Mouse (Mus musculus) cerebellum, adult (tissue): Measurements from ENCODE around the gene Serinc3.
A peak's percentile ranks its signal among the peaks of the same experiment; 100 is the strongest.
"Not testable (repeated sequence)": the region's sequence is repeated elsewhere in the genome, so short reads cannot be mapped to it uniquely, and the experiment has no call there.

Experiments
- ATAC-seq: cut with Nextera tagmentation; 2 replicates; pipeline ENCODE4 v1.9.2; 2017; ENCODE audit warnings: mild to moderate bottlenecking, moderate library complexity, mixed read lengths; ENCODE audit not compliant: insufficient number of reproducible peaks, low FRiP score, low TSS enrichment

Serinc3 gene

DNA sequence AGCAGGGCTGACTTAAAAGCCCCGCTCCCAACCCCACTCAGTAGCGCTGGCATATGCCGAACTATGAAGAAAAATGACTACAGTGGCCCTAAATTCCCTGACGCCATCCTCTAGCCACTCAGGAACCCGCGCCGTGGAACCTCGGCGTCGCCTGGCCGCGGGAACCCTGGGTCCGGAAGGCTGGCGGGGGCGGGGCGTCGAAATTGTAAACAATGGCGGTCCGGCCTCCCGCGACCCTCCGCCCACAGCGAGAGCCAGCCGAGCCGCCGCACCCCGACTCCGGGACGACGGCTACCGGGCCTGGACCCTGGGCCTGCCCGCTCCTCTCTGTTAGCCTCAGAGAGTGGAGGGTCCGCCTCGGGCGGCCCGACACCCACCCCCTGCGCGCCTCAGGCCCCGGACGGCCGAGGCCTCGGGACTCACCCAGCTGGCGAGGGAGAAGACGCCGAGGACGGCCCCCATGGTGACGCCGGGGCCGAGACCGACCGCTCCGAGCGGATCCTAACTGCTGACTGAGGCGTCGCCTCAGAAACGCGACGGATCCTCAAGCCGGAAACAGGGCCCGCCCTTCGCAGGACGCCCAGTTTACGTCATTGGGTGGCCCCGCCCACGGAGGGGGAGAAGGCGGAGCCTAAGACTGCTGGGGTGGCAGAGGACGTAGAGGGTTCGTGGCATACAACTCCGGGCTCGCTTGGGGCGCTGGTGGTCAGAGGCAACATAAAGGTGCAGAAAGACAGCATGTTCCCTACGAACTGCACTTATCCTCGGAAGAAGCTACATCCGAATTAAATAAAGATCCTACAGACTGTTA lies at the start of gene Serinc3:
TSS of gene Serinc3 (minus strand) at position 557 of the 811 bp plus-strand sequence.
- ATAC-seq = peak; percentile 96

DNA sequence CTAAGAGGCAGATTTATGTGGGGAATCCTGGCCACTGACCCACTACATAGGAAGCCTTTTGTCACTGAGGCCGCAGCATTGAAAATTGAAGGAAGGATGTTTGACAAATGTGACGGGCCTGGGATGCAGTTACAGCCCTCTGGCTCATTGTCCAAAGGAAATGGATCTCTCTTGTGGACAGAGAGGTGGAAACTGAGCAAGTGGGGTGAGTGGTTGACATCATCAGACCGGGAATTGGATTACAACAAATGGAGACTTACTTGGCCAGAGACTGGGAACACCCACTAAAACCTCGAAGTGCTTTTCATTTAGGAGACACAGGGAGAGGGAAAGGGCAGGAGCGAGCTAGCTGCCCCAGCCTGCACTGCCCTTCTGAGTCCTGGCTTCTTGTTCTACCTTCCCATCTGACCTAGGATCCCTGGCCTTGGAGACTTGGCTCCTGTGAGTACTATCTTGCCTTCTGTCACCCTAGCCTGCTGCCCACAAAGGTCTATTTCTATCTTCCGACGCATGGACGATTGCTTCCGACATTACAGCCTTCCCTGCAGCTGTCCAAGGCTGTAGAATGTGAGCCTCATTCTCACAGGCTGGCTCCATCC lies 48.9 kb upstream of the Serinc3 start:
- peak; percentile 65 for ATAC-seq

DNA sequence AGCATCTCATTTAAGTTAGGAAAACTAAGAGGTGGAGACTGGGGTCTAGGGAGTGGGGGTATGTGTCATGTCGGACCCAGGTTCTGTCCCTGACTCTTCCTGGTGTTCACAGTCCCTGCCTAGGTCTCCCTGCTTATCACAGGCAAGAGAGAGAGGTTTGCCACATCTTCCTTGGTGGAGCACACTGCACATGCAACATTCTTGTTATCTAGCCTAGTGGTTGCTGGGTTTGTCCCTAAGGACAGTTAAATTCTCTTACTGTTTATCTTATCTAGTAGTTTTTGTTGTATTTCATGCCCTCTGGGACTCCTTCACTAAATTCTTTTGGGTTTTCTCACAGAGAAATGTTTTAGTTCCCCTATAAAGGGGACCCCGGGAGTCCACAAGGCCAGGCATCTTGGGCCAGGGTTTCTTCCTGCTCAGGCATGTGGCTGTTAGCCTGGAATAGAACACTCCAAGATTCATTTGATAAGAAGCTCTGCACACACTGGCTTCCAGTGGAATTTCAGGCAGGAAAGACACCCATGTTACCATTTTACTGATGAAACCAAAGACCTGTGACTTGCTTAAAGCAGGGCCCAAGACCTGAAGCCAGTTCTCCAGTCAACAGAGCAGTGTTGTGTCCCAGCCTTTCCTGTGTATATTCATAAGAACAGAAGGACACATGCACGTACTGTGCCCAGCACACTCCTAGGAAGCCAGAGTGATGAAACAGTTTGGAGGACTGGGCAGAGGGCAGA lies 48.1 kb upstream of the Serinc3 start:
- ATAC-seq = no peak

DNA sequence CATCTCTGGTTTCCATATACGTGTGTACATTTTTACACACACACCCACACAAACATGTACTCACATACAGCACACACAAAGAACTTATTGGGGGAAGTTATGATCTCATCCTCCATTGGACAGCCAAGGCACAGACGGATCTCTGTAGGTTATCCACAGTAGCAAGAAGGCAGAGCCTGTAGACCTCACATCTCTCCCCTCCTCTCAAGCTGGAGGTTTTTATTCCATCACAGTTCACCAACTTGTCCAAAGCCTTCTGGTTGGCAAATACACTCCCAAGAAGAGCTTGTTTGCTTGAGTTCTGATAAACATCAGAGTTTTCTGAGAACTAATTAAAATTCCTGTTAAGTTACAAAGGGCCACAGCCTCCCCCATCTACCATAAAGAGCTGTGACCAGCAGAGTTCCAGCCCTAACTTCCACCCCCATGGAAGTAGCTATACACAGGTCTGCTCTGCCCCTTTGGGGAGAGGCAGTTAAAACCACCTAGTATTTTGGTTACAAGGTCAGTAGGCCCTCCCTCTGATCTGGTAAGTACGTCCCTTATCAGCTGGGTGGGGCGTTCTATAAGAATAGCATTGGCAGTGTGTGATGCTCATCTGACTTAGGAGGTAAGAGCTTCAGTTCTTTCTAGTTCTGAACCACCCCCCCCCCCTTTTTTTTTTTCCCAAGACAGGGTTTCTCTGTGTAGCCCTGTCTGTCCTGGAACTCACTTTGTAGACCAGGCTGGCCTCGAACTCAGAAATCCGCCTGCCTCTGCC lies 47.1 kb upstream of the Serinc3 start:
- no peak for ATAC-seq

DNA sequence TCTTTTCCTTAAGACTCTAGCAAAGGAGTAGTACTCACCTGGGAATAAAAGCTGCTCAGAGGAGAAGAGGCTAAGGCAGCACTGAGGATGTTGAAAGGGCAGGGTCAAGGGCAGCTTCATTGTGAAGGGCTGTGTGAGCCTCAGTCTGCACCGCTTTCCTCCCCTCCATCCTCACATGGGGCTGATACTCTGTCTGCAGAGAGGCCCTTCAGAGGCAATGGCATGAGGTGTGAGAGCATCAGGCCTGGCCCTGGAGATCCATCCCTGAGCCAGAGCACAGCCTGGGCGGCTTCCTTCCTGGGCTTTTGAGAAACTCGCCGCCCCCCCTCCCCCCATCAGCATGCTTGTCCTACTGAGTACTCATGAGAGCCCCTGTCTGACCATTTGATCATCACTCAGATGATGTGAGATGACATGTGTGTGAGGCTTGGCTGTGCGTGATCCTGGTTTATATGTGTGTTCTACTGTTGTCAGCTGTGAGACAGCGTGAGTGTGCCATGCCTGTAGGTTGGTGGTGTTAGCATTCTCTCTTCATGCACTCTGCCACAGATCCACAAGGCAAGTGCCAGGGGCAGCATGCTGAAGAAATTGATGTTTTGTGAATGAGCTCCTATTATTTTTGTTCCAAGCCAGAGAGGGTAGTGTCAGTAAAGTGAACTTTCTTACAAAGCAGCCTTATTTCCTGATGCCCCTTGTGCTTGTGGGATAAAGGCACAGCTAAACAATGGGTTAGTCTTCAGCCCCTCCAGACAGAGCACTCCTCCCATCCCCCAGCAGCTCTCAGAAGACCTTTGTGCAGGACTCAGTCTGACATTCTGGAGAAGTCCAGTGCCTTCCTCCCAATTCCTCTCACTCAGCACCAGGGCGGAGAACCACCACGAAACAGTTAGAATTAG lies 45.7 kb upstream of the Serinc3 start:
- no peak for ATAC-seq

DNA sequence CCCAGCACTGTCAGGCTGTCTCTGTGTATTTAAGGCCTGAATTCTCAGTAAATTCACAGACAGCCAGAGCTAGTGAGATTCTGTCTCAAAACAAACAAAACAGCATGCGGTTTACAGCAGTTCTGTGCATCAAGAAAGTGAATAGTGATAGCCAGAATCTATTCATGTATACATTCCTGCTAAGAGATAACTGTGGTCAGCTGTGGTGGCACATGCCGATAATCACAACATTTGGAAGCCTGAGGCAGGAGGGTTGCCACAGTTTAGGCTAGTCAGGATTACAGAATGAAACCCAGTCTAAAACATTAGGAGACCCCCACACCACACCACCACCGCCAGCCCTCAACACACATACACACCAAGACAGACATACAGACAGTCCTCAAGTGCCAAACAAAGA lies 44.8 kb upstream of the Serinc3 start:
- ATAC-seq = no peak

DNA sequence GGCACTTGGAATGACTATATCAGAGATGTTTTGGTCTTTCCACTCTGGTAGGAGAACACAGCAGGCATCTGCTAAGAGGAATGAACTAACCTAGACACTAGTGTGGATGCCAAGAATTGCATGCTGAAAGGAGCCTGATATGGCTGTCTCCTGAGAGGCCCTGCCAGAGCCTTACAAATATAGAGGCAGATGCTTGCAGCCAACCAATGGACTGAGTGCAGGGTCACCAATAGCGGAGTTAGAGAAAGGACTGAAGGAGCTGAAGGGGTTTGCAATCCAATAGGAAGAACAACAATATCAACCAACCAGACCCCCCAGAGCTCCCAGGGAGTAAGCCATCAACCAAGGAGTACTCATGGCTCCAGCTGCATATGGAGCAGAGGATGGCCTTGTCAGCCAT lies 43.4 kb upstream of the Serinc3 start:
- not testable (repeated sequence) for ATAC-seq

DNA sequence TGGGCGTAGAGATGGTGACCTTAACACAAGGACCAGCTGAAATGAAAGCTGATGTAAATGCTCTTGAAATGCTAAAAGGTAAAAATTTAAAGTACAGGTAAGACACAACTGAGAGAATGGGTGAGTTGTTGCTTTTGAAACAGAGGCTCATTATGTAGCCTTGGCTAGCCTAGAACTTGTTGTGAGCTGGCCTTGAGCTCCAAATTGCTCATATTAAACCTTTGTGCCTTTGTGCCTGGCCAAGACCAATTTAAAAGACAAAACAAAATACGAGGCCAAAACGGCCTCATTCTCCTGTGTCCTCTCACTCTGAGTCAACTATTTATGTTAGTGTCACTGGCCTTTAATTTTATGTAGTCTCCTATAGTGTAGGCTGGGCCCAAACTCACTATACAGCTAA lies 42.0 kb upstream of the Serinc3 start:
- ATAC-seq = no peak

DNA sequence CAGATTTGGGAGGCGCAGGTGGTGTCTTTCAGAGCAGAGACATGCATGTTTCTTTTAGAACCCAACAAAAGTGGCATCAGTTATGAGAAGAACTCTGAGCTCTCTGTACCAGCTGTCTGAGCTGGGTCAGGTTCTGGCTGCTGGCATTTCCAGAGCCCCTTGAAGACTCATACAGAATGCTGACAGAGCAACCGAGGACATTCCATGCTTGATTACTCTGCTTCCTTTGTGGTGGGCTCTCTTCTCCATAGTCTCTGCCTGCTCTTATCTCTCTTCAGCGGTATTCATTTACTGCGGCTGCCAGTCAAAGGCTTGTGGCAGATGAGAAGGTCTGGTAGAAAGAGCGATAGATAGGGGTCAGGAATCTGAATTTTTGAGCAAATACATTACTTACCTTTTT lies 41.3 kb upstream of the Serinc3 start:
- no peak for ATAC-seq

DNA sequence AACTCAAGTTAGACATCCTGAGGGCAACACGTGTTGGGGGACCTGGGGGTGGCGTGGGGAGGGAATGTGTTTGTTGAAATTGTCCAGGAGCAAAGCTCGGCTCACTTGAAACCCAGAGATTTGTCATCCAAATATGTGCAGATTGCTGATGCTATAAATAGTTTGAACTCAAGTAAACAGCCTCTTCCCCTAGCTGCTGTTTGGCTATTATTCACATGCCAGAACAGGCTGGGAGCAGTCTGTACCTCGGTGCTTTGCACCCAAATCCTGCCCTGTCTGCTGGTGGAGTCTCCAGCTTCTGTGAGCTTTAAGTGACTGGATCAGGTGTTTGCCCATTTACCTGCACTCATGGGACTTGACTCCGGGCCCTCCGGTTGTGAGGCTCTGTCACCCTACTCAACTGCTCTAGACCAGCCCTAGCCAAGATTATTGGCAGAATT lies 40.9 kb upstream of the Serinc3 start:
- ATAC-seq = peak; percentile 84

DNA sequence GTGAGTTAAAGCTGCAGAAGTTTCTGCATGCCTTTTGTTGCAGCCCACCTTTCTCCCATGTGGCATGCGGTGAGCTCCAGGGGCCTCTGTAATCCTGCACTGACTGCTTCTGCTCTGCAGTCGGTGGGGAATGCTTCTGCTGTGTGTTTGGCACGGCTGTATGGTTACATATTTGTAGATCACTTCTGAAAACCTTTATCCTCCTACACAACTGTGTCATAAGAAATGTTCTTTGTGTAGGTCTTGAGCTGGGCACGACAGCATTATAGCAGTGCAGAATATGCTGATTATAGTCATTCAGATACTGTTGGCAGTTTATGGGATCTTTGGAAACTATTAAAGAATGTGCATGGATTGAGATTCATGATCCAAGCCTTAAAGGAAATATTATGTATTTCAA lies 40.4 kb upstream of the Serinc3 start:
- no peak for ATAC-seq

DNA sequence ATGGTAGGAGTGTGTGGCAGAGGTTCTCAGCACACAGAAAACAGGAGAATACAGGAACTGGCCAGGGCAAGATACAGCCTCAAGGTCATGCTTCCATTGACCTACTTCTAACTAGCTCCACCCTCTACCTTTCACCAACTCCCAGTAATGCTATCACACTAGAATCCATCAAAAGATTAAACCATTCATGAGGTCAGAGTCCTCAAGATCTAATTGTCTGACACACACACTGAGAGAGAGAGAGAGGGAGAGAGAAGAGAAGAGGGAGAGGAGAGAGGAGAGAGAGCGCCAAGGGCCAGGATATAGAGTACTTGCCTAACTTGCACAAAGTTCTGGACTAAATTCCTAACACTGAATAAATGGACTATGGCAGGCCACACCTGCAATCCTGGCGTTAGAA lies 37.4 kb upstream of the Serinc3 start:
- ATAC-seq = no peak

DNA sequence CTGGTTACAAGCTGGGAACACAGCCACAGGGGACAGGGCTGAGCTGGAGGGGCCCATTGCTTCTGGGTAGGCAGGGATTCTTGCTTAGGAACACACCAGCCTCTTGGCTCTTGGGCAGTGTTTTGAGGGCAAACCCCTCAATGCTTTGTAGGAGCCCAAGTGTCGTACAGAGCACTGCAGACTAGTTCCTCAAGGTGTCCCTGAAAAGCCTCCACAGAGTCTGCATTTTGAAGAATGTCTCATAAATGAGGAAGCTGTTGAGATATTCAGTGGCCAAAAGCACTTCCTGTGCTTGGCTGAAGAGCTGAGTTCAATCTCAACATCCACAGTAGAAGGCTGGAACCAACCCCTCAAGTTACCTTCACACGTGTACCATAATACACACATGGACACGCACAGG lies 31.8 kb upstream of the Serinc3 start:
- no peak for ATAC-seq

DNA sequence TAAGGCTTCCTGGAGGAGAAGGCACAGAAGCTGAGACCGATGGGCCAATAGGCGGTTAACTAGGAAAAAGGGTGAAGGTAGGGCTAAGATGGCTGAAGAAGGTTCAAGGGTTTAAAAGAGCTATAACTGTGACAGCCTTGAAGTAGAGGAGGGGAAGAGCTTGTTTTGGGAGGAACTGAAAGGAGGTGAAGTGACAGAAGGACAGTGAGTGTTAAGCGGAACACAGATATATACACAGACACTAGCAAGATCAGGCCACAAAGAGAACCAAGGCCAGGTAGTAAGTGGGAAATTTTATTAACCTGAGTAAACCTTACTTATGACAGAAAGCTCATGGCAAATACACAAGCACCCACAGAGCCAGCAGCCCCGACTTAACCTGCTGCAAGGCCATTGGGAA lies 31.4 kb upstream of the Serinc3 start:
- no peak for ATAC-seq

DNA sequence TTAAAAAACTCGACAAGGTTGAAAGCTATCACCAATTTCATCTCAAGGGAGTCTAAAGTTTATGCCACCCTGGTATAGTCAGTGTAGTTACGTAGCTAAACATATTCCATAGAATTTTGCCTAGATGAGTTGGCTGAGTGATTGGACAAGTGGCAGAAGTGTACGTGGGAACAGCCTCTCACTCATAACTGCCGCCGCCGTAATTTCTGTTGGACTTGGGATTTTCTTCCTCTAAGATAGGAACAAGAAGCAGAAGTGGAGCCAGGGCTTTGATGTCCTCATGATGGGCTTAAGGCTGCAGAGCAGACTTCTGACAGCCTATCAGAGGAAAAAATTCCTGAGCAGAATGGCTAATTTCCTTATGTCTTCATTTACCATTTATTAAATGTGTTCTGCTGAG lies 30.7 kb upstream of the Serinc3 start:
- no peak for ATAC-seq

DNA sequence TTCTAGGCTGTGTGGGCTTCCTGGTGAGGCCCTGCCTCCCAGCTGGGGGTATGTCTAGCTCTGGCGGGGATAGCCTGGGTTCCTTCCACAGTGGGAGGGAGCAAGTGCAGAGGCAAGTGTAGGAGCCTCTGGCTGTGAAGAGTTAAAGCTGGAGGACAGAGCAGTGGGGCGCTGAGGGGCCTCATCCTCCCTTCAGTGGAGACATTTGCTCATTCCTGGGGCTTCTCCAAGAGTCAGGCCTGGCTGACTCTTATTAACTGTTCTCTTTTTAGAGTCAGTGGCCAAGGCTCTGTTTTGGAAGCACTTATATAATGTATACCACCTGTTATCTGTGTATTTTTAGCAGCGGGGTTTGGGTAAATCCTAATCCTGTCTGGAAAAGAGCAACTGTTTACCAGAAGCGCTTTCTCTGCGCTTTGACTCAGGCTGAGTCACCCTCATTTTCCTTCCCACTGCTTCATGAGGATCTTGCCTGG lies 30.3 kb upstream of the Serinc3 start:
- ATAC-seq = peak; percentile 85

DNA sequence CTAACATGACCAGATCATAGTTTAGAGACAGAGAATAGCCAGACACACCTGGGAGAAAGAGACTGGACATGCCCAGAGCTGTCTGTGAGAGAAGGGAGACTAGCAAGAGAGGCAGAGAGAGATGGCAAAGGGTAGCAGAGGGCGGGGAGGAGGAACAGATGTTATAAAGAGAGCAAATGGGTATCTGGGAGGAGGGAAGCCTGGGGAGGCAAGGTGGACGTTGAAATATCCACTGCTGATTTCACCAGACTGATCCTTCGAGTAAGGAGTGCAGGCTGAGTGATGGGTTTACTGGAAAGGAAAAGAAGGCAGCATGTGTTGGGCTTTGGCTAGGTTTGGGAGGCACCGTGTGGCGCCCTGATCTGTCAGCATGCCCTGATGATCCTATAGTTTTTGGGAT lies 29.5 kb upstream of the Serinc3 start:
- 0 out of 2 replicates have a peak, but pooled peaks have one; percentile 28 for ATAC-seq

DNA sequence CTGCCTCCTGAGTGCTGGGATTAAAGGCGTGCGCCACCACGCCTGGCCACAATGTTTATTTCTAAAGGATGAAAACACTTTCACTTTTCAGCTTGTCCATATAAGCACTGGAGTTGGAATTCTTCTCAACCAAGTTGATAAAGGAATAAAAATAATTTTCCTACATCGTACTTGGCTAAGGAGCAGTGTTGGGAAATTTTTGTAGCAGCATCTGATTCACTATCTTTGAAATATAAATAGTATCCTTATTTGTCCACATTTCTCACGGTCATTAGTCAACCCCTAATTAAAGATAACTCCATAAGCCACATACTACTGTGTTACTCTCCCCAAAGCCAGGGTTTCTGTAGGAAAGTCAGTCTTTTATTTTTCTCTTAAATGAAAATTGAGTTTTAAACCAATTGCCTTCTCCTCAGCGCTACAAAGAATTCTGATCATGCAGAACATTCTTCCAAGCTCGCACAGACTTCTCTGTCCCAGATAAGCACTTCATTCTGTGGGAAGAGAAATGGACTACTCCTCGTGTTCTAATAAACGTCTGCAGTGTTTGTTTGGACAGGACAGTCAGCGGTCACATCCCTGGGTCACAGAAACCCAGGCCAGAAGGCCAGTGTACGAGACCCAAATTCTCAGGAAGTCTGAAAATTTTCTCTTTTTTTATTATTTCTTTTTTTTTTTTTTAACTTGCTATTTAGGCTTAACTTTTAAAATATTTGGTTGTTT lies 26.1 kb upstream of the Serinc3 start:
- ATAC-seq = no peak

DNA sequence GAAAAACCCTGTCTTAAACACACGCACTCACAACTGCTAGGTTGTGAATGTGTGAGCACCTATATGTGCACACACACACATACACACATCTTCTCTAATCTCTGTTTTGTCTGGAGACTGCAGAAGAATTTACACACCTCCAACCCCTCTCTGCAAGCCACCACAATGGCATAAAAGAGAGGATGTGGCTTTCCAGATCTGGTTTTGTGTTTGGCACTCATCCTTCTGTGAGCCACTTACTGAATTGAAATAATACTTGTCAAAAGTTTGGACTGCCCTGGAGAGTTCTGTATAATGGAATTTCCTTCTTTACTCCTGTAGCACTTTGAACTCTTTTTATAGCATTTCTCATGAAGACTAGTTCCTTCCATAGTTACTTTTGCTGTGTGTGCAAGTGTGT lies 22.1 kb upstream of the Serinc3 start:
- ATAC-seq = no peak
